Mouse (Mus musculus) layer of hippocampus, adult 9-10 months (tissue): ENCODE results near the gene Best2.

Source experiments
- DNase-seq: peaks from one replicate; pipeline ENCODE4 v3.0.0; 2022; ENCODE audit warnings: low spot score

The Best2 gene

DNA sequence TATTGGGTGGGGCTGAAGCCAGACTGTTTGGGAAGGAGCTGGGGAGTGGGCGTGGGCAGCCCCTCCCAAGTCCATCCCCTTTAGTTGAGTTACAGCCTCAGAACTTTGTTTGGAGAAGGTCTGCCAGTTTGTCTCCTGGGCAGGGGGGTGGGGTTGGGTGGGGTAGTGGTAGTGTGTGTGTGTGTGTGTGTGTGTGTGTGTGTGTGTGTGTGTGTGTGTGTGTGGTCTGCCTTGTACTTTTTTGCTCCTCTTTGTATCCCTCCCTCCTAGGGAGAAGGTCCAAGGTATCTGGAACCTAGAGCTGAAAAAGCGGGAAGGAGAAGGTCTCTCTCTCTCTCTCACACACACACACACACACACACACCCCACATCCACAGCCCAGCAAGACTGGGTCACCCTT lies at the start of gene Best2:
Gene Best2, minus strand, starts transcription at position 101 of the 400 bp plus-strand sequence.
- DNase-seq = no peak

GRCm38 (mm10) chr8:85062603-85063002 lies 48.3 kb upstream of the Best2 start:
- DNase-seq = no peak

GRCm38 (mm10) chr8:85059879-85060616 lies 45.7 kb upstream of the Best2 start, which contains the start of gene Fbxw9:
Gene Fbxw9 (plus strand): TSS chr8:85060055.
- DNase-seq = peak; percentile 88

- DNase-seq = no peak
Observed at GRCm38 (mm10) chr8:85057367-85057766, 43.0 kb upstream of the Best2 start.

DNA sequence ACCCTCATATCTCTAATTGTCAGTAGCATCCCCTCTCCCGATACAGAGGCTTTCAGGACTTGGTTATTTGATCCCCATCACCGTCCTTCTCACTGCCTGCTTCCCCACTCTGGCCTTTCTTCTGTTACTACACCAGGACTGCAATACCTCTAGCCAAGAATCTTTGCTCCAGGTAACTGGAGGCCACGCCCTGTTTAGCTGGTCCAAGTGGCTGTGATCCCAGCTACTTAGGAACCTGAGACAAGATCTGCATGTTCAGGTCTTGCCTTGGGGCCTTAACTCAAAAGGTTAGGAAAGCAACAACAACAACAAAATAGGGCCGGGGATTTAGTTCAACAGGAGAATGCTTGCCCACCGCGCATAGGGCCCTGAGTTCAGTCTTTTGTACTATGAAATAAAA lies 29.3 kb upstream of the Best2 start:
- no peak for DNase-seq

DNA sequence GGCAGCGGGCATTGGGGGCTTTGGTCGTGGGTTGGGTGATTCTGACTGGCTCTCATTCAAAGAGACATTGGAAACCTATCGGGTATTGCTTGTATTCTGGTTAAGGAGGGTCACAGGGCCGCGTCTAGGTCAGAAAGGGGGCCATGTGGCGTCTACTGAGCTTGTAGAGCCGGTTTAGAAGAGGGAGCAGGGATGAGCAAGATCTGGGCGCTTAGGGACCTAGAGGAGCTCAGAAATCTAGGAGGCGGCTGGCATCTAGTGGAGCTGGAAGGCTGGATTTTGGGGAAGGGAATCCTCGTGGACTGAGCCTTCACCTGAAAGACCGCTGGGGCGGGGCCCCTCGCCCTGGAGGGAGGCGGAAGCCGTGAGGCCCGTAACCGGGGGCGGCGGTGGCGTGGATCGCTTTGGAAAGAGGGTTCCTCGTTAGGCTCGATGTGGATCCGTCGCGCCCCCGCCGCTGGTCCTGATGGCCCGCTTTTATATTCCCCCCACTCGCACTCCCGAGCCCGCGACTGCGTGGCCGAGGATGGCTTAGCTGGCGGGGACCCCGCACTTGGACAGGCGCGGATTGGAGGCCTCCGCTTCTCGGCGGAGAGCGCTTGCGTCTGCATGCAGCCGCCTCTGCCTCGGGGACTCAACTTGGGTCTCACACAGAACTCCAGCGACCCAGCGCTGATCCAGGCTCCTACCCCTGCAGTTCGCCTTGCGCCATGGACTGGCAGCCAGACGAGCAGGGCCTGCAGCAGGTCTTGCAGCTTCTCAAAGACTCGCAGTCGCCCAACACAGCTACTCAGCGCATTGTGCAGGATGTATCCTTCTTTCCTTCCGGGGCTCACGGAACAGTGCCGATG lies 23.6 kb upstream of the Best2 start:
- DNase-seq = no peak

- no peak for DNase-seq
Observed at GRCm38 (mm10) chr8:85037366-85037680, 23.0 kb upstream of the Best2 start.

GRCm38 (mm10) chr8:85036718-85037365 lies 22.5 kb upstream of the Best2 start, which contains the start of gene Tnpo2:
Gene Tnpo2 (plus strand): TSS chr8:85036915.
- DNase-seq = peak; percentile 86

DNA sequence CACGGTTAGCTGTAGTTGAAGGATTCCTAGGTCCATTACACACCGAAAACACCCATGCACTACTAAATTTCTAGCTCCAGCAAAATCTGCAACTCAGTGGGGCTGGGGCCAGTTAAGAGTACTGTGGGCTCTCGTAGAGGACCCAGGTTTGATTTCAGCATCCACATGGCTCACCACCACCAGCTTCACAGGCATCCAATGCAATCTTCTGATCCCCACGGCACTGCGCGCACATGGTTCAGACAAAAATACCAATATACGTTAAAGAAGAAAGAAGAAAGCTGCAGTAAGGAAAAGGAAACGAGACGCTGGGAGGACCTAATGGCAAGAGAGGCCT lies 22.0 kb upstream of the Best2 start:
- DNase-seq = no peak

GRCm38 (mm10) chr8:85035728-85036310 lies 21.5 kb upstream of the Best2 start:
- no peak for DNase-seq

DNA sequence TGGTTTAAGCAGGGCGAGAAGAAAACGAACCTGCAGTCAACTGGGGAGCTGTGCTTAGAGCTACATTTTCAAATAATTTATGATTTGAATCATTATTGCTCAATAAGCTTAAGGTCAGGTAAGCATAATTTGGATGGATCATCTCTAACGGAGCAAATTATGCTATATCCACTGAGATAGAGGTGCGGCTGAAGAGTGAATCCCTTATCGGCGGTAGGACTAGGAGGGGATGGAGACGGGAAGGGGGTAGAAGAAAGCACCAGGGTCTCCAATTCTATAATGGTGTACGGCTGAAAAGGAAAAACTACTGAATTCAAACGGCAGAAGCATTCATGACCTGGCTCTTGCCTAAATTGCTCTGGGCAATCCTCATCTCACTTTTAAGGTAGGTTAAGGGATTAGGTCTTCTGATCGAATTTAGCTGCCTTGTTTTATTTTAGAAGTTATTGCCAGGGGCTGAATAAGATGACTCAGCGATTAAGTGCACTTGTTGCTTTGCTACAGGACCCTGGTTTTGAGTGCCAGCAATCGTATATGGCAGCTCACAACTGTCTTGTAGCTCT lies 20.9 kb upstream of the Best2 start:
- DNase-seq = no peak

- peak; percentile 52 for DNase-seq
Observed at GRCm38 (mm10) chr8:85034764-85035163, 20.4 kb upstream of the Best2 start.

- DNase-seq = no peak
Observed at GRCm38 (mm10) chr8:85033867-85034266, 19.5 kb upstream of the Best2 start.

GRCm38 (mm10) chr8:85032622-85033311 lies 18.4 kb upstream of the Best2 start:
- DNase-seq = no peak

DNA sequence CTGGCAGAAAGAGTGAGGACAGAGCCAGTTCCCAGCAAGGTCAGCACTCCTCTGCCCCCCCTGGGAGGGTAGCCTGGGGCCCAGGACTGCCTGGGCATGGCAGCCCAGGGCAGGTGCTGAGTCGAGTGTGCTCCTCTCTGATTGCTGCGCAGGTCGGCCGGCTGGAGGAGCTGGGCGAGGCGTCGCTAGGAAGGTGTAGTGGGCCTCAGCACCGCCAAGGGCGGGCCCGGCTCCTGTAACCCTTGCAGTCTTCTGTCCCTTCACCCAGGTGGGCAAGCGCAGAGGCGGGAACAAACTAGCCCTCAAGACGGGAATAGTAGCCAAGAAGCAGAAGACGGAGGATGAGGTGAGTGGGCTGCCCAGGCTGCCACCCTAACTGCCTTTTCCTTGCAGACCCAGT lies 14.9 kb upstream of the Best2 start:
- DNase-seq = no peak

DNA sequence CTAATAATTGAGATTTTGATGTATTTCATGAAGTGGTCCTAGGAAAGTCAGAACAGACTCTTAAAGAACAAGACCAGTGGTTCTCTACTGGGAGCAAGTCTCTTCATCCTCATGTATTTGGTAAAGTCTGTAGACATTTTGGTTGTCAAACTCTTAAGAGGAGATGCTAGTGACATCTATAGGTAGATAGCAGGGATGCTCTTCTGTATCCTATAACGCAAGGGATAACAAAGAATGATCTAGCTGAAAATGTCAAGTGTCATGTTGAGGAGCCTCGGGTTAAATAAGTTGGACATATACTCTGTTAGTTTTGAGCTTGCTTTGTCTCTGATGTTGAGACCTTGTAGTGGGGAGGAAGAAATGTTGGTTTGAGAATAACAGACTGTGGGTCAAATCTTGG lies 13.6 kb upstream of the Best2 start:
- DNase-seq = no peak

- no peak for DNase-seq
Observed at GRCm38 (mm10) chr8:85027516-85027855, 13.2 kb upstream of the Best2 start.

GRCm38 (mm10) chr8:85026670-85027515 lies 12.6 kb upstream of the Best2 start, which contains the start of gene Trir:
Gene Trir (plus strand): TSS chr8:85026823.
- DNase-seq = peak; percentile 91

DNA sequence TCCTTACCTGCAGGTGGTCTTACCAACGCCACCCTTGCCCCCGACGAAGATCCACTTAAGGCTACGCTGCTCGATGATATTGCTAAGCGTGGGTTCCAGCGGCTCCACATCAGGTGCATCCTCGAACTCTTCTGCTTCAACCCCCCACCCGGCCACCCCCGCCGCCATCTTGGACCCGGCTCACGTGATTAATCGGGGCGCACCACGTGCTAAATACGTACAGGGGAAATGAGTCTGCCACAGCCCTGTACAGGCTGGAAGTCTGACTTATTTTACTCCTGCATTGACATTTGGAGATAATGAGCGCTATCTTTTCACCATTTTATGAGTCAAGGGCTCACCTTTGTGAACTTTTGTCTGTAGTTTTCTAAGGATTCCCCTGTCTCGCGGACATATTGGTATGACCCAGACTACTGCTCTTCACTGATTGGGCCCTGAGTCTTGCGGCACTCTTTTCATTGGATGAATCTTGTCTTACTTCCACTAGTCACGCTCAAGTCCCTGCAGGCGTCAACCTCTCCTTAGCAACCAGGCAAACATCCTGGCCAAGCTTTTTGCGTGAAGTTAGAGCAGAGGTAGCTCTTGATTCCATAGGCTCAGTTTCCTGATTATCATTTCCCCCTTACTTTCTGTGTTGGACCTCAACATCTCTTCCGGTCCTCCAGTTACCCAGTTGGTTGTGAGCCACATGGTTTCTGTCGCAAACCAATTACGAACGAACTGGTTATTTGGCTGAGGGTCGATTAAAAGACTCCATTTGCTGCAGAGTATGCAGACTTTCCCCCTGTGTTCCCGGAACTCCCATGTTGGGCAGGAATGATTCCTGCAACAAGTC lies 11.0 kb upstream of the Best2 start, which contains the start of gene Asna1:
Gene Asna1, minus strand, starts transcription at position 184 of the 835 bp plus-strand sequence.
- peak; percentile 88 for DNase-seq

- no peak for DNase-seq
Observed at GRCm38 (mm10) chr8:85023846-85024245, 9.5 kb upstream of the Best2 start.
